Mouse (Mus musculus) C2C12 (cell line): Measurements from ENCODE around the gene Rfc5. TPM values are rescaled to one million over a fixed set of nuclear protein-coding genes. Genes with fewer than 3 reads are reported as not detected.
"Not testable (repeated sequence)": the region's sequence is repeated elsewhere in the genome, so short reads cannot be mapped to it uniquely, and the experiment has no call there.

Experiments
- H3K27me3 ChIP-seq: one replicate; pipeline ENCODE4 v1.6.1; 2011; ENCODE audit not compliant: control insufficient read depth, insufficient read depth, insufficient read length
- H3K36me3 ChIP-seq: one replicate; pipeline ENCODE4 v1.6.1; 2011; ENCODE audit not compliant: control insufficient read depth, insufficient read depth
- H3K4me3 ChIP-seq: one replicate; pipeline ENCODE4 v1.5.1; 2011; ENCODE audit warnings: mild to moderate bottlenecking, control low read depth; ENCODE audit not compliant: poor library complexity, insufficient read depth, severe bottlenecking
- H3K79me2 ChIP-seq: one replicate; pipeline ENCODE4 v1.6.1; 2011; ENCODE audit not compliant: control insufficient read depth, insufficient read depth
- H3K79me3 ChIP-seq: one replicate; pipeline ENCODE4 v1.6.1; 2011; ENCODE audit warnings: low read depth, control low read depth
- H3ac ChIP-seq: one replicate; pipeline ENCODE3; 2011; ENCODE audit warnings: low read depth; ENCODE audit not compliant: control insufficient read depth, insufficient read length
- CEBPB ChIP-seq: IDR thresholded peaks from one replicate; pipeline ENCODE4 v1.6.1; 2011; ENCODE audit warnings: low read depth, mild to moderate bottlenecking, control low read depth, moderate library complexity
- CTCF ChIP-seq: IDR thresholded peaks from one replicate; pipeline ENCODE4 v1.5.1; 2011; ENCODE audit not compliant: control insufficient read depth, insufficient read depth, insufficient read length
- FOSL1 ChIP-seq: IDR thresholded peaks from one replicate; pipeline ENCODE4 v1.8.0; 2011; ENCODE audit warnings: mild to moderate bottlenecking, low read length; ENCODE audit not compliant: poor library complexity, insufficient read depth, severe bottlenecking
- MAX ChIP-seq: IDR thresholded peaks from one replicate; pipeline ENCODE4 v1.6.1; 2011; ENCODE audit warnings: mild to moderate bottlenecking, control low read depth
- MYOD1 ChIP-seq: IDR thresholded peaks from one replicate; pipeline ENCODE4 v1.6.1; 2011; ENCODE audit warnings: low read depth; ENCODE audit not compliant: control insufficient read depth, insufficient read length
- MYOG ChIP-seq: IDR thresholded peaks from one replicate; pipeline ENCODE4 v1.6.1; 2011; ENCODE audit not compliant: control insufficient read depth, insufficient read length; ENCODE audit errors: extremely low read depth
- USF1 ChIP-seq: IDR thresholded peaks from one replicate; pipeline ENCODE4 v1.6.1; 2011; ENCODE audit warnings: low read depth, mild to moderate bottlenecking, control low read depth, moderate library complexity
- long read RNA-seq, 2 experiments: library from polyadenylated mRNA; unstranded; transcript quantifications; one replicate each; pipeline ENCODE4 v2.0.0; 2019 to 2020
- polyA plus RNA-seq: library from polyadenylated mRNA; unstranded; fragments of >200 nt; fragmentation: generic; extraction: Trizol; gene quantifications from one replicate; pipeline ENCODE4 v1.2.1, GENCODE M21; 2012; ENCODE audit warnings: missing spikeins

Rfc5 gene
- 54.8 TPM for polyA plus RNA-seq
- long read RNA-seq, experiment 1, transcript Rfc5-201 (11 exons, 2,796 nt), result major isoform, 91 of 103 reads
- long read RNA-seq, experiment 1, partial matches to known transcripts, result 2 of 103 reads
- long read RNA-seq, experiment 1, other reads (novel, unspliced or antisense), result 8 of 103 reads
- long read RNA-seq, experiment 2, transcript Rfc5-201 (11 exons, 2,796 nt), result major isoform, 563 of 609 reads
- long read RNA-seq, experiment 2, partial matches to known transcripts, result 4 of 609 reads
- long read RNA-seq, experiment 2, other reads (novel, unspliced or antisense), result 41 of 609 reads

GRCm38 (mm10) chr5:117388877-117389276, at the start of gene Rfc5:
TSS of gene Rfc5 (minus strand) at chr5:117389047.
- TF ChIP-seq USF1, result no peak
- TF ChIP-seq MAX, result peak; percentile 89
- Histone ChIP-seq H3K36me3 (peaks cover 32% of the 10 kb centered on the region), H3K79me3 (peaks cover 13% of the 10 kb centered on the region), H3K79me2 (peaks cover 25% of the 10 kb centered on the region), H3K27me3 (no peaks in the 10 kb centered on the region), H3ac (peak within 1 kb of the TSS; percentile 71), H3K4me3 (peak within 1 kb of the TSS; percentile 80)

GRCm38 (mm10) chr5:117433501-117433900, 44.7 kb upstream of the Rfc5 start:
- not testable (repeated sequence) for H3K27me3 ChIP-seq, H3ac ChIP-seq, H3K36me3 ChIP-seq, H3K4me3 ChIP-seq, H3K79me2 ChIP-seq, H3K79me3 ChIP-seq

- Histone ChIP-seq H3K79me3 (no peaks in the 10 kb centered on the region), H3K4me3 (no peak overlapping the region), H3K79me2 (no peaks in the 10 kb centered on the region), H3K36me3 (no peaks in the 10 kb centered on the region), H3ac (no peak overlapping the region), H3K27me3 (peaks cover 54% of the 10 kb centered on the region)
- TF ChIP-seq FOSL1, result no peak
- no peak for TF ChIP-seq MYOG
- TF ChIP-seq MYOD1, result no peak
- TF ChIP-seq USF1, result no peak
- no peak for TF ChIP-seq CEBPB
- no peak for TF ChIP-seq MAX
- no peak for TF ChIP-seq CTCF
These were observed 28.6 kb upstream of the Rfc5 start for GRCm38 (mm10) chr5:117417442-117417841.

- TF ChIP-seq MAX (no peak), CTCF (no peak), MYOG (no peak), USF1 (no peak), MYOD1 (no peak), FOSL1 (no peak), CEBPB (no peak)
- Histone ChIP-seq H3ac (no peak overlapping the region), H3K27me3 (peaks cover 56% of the 10 kb centered on the region), H3K4me3 (no peak overlapping the region), H3K36me3 (no peaks in the 10 kb centered on the region), H3K79me2 (no peaks in the 10 kb centered on the region), H3K79me3 (no peaks in the 10 kb centered on the region)
These were observed 26.4 kb upstream of the Rfc5 start for GRCm38 (mm10) chr5:117415011-117415912.

- Histone ChIP-seq H3K4me3 (no peak overlapping the region), H3K79me2 (no peaks in the 10 kb centered on the region), H3K27me3 (peaks cover 57% of the 10 kb centered on the region), H3K79me3 (no peaks in the 10 kb centered on the region), H3K36me3 (no peaks in the 10 kb centered on the region), H3ac (no peak overlapping the region)
- no peak for TF ChIP-seq FOSL1
- no peak for TF ChIP-seq MAX
- no peak for TF ChIP-seq CTCF
- TF ChIP-seq MYOG, result no peak
- TF ChIP-seq CEBPB, result no peak
- TF ChIP-seq USF1, result no peak
- TF ChIP-seq MYOD1, result no peak
These were observed 25.8 kb upstream of the Rfc5 start for GRCm38 (mm10) chr5:117414611-117415010.
